Mouse (Mus musculus): ENCODE measurements around the gene Cacnb2. TPM values are rescaled to one million over a fixed set of nuclear protein-coding genes. Genes with fewer than 3 reads are reported as not detected.
A peak's percentile ranks its signal among the peaks of the same experiment; 100 is the strongest.
"Not testable (repeated sequence)": the region's sequence is repeated elsewhere in the genome, so short reads cannot be mapped to it uniquely, and the experiment has no call there.

Gene Cacnb2
- polyA plus RNA-seq, 1 experiment from 2014 or later, result 6.9 TPM

DNA sequence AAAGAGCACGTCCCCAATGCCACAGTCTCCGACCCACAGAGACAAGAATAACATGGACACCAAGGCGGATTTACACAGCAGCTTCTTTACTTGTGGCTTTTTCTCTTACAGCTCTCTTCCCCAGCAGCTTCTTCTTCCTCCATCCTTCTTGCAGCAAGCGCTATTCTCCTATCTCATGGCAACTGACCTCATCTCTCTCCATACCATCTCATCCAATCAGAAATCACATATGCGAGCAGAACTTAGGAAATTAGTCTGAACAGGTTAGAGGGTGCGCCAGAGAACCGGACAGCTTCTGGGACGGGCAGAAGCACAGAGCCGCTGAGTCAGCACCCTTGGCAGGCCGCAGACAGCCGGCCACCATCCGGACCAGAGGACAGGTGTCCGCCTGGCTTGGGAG is 123.7 kb downstream of the Cacnb2 start:
- not testable (repeated sequence) for H3K27me3 ChIP-seq (replicated peaks); ATAC-seq (ENCODE audit: low FRiP score); H3K4me2 ChIP-seq; H3K4me3 ChIP-seq (replicated peaks); H3K9me3 ChIP-seq (replicated peaks); H3K36me3 ChIP-seq; H3K27ac ChIP-seq (replicated peaks); H3K4me1 ChIP-seq; H3K9ac ChIP-seq (replicated peaks)
- WGBS, result 96% methylated on average over 13 of the region's 13 CpGs

DNA sequence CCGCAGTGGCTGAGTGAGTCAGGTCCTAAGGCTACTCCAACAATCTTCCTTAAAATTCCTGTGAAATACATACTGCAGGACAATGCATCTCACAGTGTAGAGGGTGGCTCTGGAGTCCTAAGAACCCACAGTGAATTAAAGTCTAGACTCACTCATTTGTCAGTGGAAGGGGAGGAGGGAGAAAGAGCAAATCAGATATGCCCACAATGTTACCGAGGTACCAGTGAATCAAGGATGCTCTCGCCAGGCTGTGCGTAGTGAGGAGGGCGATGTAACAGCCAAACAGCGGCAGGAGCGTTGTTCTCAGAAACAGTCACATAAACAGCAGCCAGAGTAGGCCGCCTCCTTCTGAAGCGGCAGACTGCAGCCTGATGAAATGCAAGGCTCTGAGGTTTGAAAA is 136.0 kb downstream of the Cacnb2 start:
- Histone ChIP-seq H3K4me1 (peaks cover 16% of the 10 kb centered on the region), H3K27ac (replicated peaks) (peak overlapping the region; percentile 66), H3K27me3 (replicated peaks) (no peaks in the 10 kb centered on the region), H3K36me3 (no peaks in the 10 kb centered on the region), H3K4me3 (replicated peaks) (peak overlapping the region; percentile 25), H3K4me2 (peak overlapping the region; percentile 49), H3K9ac (replicated peaks) (peak overlapping the region; percentile 32; the same call in 1 of the 2 replicates), H3K9me3 (replicated peaks) (no peaks in the 10 kb centered on the region)
- ATAC-seq (ENCODE audit: low FRiP score), result peak; percentile 87
- 29% methylated on average over 9 of the region's 9 CpGs for WGBS

DNA sequence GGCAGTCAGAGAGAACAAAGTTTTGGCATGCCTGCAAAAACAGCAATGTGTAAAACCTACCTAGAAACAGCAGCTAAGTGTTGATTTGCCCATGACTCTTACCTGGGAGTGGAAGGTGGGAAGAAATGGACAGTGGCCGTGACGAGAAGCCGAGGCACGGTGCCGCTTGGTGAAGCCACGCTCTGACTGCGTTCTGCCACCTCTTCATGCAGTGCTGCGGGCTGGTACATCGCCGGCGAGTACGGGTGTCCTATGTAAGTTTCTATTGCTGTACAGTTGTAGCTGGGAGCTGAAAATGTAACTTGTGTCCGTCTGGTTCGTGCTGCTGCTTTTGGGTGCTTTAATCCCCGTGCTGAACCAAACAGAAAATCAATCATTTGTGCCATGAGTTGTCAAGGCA is 136.6 kb downstream of the Cacnb2 start:
- no peaks in the 10 kb centered on the region for H3K9me3 ChIP-seq (replicated peaks)
- WGBS, result 70% methylated on average over 15 of the region's 15 CpGs

DNA sequence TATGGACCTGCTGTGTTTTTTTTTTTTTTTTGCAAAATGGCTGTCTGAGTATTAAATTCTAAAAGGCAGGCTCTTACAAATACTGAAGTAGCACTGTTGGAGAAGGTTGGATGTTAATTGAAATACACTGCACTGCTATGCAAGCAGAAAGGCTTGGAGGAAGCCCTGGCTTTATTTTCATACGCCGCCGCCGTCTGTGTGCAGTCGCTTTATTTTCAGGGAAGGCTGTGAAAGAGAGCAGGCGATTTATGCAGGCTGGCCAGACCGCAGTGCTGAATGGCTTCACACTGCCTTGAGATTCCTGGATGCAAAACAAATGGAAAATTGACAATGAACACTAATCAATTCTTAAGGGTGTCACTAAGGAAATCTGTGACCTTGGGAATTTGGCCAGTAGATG is 137.5 kb downstream of the Cacnb2 start:
- Histone ChIP-seq H3K4me3 (replicated peaks) (peak overlapping the region; percentile 25), H3K9ac (replicated peaks) (peak overlapping the region; percentile 15), H3K4me1 (peaks cover 16% of the 10 kb centered on the region), H3K4me2 (peak overlapping the region; percentile 49), H3K27me3 (replicated peaks) (no peaks in the 10 kb centered on the region), H3K27ac (replicated peaks) (peak overlapping the region; percentile 66), H3K36me3 (no peaks in the 10 kb centered on the region), H3K9me3 (replicated peaks) (no peaks in the 10 kb centered on the region)
- ATAC-seq (ENCODE audit: low FRiP score), result peak; percentile 74
- 8% methylated on average over 7 of the region's 7 CpGs for WGBS

More for the DNA sequence above, 136.6 kb downstream of the Cacnb2 start:
- ATAC-seq (ENCODE audit: low FRiP score), result peak; percentile 64
- peak overlapping the region; percentile 32; the same call in 1 of the 2 replicates for H3K9ac ChIP-seq (replicated peaks)
- H3K4me3 ChIP-seq (replicated peaks), result peak overlapping the region; percentile 25
- peak overlapping the region; percentile 49 for H3K4me2 ChIP-seq
- peaks cover 16% of the 10 kb centered on the region for H3K4me1 ChIP-seq
- no peaks in the 10 kb centered on the region for H3K36me3 ChIP-seq
- H3K27ac ChIP-seq (replicated peaks), result peak overlapping the region; percentile 66
- H3K27me3 ChIP-seq (replicated peaks), result no peaks in the 10 kb centered on the region

DNA sequence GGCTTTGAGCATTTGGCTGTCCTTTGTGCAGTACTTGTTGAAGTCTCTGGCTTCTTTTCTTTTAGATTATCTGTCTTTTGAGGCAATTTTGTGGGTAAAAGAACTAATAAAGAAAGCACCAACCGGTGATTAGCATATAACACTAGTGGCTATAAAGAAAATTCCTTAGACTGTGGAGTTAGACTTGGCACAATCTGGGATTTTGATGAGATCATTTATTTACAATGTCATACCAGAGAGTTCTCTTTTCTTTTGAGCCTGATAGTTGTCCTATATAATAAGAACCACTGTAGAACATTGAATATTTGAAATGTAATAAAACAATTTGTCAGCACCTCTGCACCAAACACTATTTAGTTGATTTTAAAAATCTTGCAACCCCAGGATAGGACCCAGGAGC is 141.9 kb downstream of the Cacnb2 start:
- Histone ChIP-seq H3K36me3 (no peaks in the 10 kb centered on the region), H3K4me1 (peaks cover 1% of the 10 kb centered on the region), H3K9ac (replicated peaks) (no peak overlapping the region), H3K9me3 (replicated peaks) (no peaks in the 10 kb centered on the region), H3K27ac (replicated peaks) (no peak overlapping the region), H3K27me3 (replicated peaks) (no peaks in the 10 kb centered on the region), H3K4me2 (no peak overlapping the region), H3K4me3 (replicated peaks) (no peak overlapping the region)
- 72% methylated on average over 1 of the region's 1 CpGs for WGBS
- no peak for ATAC-seq (ENCODE audit: low FRiP score)

DNA sequence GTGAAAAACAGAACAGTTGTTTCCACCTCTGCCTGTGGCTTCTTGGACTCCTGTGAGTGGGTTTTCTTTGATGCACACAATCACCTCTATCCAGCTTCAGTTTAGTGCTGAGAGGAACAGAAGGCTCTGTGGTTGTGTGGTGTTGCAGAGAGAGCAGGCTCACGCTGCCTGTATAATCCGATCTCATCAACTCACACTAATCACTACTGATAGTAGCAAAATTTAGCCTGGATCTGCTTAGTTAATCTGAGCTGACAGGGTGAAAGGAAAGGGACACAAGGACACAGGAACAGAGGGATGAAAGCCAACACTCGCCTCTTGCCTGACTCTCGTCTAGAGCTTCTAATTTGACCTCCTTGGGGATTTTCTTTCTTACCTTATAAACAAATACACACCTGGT is 160.0 kb downstream of the Cacnb2 start:
- Histone ChIP-seq H3K4me3 (replicated peaks) (no peak overlapping the region), H3K27ac (replicated peaks) (no peak overlapping the region), H3K36me3 (no peaks in the 10 kb centered on the region), H3K27me3 (replicated peaks) (no peaks in the 10 kb centered on the region), H3K4me2 (no peak overlapping the region), H3K9me3 (replicated peaks) (no peaks in the 10 kb centered on the region), H3K9ac (replicated peaks) (no peak overlapping the region), H3K4me1 (no peaks in the 10 kb centered on the region)
- 82% methylated on average over 4 of the region's 4 CpGs for WGBS
- no peak for ATAC-seq (ENCODE audit: low FRiP score)

DNA sequence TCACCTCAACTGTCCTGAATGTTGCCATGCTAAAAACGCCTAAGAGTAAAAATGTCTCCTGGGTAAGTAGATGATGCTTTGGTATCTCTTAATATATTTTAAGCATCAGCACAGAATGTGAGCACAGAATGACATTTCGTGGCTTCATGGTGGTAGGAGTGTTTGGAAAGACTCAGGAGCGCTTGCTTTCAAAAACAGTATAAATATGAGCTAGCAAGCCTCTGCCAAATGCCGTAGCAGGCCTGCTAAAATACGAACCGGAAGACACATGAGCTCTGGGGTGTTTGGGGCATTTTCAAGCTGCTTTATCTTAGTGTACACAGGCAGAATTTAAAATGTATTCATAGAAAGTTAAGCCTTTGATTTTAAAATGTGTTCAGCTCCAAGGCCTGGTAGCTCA is 161.0 kb downstream of the Cacnb2 start:
- no peak for ATAC-seq (ENCODE audit: low FRiP score)
- 86% methylated on average over 6 of the region's 6 CpGs for WGBS
- H3K36me3 ChIP-seq, result no peaks in the 10 kb centered on the region
- no peaks in the 10 kb centered on the region for H3K27me3 ChIP-seq (replicated peaks)
- H3K27ac ChIP-seq (replicated peaks), result no peak overlapping the region
- H3K4me1 ChIP-seq, result no peaks in the 10 kb centered on the region
- H3K9me3 ChIP-seq (replicated peaks), result no peaks in the 10 kb centered on the region
- H3K4me3 ChIP-seq (replicated peaks), result no peak overlapping the region
- no peak overlapping the region for H3K9ac ChIP-seq (replicated peaks)
- no peak overlapping the region for H3K4me2 ChIP-seq

DNA sequence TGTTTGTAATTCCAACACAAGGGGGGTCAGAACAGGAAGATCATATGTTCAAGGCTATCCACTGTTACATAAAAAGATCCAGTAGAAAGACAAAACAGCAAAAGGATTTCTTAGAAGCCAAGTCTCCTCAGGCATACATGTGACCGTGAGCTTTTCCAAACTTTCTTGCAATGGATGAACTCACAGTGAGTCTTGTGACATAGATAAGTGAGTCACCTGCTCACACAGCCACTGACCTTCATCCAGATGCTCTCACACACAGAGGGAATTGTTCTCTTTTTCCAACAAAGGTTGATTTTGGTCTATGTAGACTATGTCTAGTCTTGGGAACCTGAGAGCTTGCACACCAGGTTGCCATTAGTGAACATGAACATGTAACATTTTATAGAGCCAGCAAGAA is 166.6 kb downstream of the Cacnb2 start:
- Histone ChIP-seq H3K27ac (replicated peaks) (no peak overlapping the region), H3K36me3 (no peaks in the 10 kb centered on the region), H3K9ac (replicated peaks) (no peak overlapping the region), H3K4me1 (no peaks in the 10 kb centered on the region), H3K9me3 (replicated peaks) (no peaks in the 10 kb centered on the region), H3K4me2 (no peak overlapping the region), H3K4me3 (replicated peaks) (no peak overlapping the region), H3K27me3 (replicated peaks) (no peaks in the 10 kb centered on the region)
- WGBS, result 92% methylated on average over 1 of the region's 1 CpGs
- no peak for ATAC-seq (ENCODE audit: low FRiP score)

DNA sequence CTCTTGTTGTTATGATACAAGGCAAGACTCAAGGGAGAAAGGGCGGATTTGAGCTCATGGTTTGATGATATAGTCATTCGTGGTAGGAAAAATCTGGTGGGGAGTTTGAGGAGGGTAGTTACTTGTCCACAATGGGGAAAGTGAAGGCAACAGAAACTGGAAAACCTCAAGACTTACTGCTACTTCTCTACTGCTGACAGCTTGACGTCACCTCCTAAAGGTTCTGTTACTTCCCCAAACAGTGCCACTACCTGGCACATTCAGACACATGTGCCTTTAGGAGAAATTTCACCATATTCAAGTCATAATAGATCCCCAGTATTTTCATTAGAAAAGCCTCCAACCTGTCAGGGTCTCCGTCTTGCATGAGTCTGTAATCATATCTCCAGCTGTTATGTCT is 167.7 kb downstream of the Cacnb2 start:
- H3K27ac ChIP-seq (replicated peaks), result no peak overlapping the region
- H3K4me2 ChIP-seq, result no peak overlapping the region
- ATAC-seq (ENCODE audit: low FRiP score), result no peak
- WGBS, result 84% methylated on average over 4 of the region's 4 CpGs
- no peaks in the 10 kb centered on the region for H3K36me3 ChIP-seq
- no peak overlapping the region for H3K9ac ChIP-seq (replicated peaks)
- no peak overlapping the region for H3K4me3 ChIP-seq (replicated peaks)
- H3K9me3 ChIP-seq (replicated peaks), result no peaks in the 10 kb centered on the region
- H3K27me3 ChIP-seq (replicated peaks), result no peaks in the 10 kb centered on the region
- no peaks in the 10 kb centered on the region for H3K4me1 ChIP-seq

DNA sequence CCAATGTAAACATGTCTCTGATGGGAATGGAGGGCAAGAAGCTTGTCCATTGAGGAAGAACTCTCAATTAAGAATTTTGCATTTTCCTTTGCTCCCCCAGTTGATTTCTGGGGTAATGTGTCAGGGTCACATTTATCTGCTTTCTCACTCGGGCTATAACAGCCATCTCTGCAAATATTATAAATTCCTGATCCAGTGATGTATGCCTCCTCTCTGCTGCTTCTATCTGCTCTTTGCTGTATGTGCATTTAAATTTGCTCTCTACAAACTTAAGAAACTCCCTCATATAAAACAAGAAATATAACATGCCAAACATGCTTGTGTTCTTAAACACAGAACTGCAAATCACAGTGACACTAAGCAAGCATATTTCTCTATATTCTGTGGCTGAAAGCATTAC is 171.5 kb downstream of the Cacnb2 start:
- 0 out of 2 replicates have a peak overlapping the region, but pooled peaks have one; percentile 28 for H3K27ac ChIP-seq (replicated peaks)
- WGBS, result 55% methylated on average over 1 of the region's 1 CpGs
- no peak overlapping the region for H3K4me3 ChIP-seq (replicated peaks)
- no peak overlapping the region for H3K4me2 ChIP-seq
- H3K27me3 ChIP-seq (replicated peaks), result no peaks in the 10 kb centered on the region
- H3K9ac ChIP-seq (replicated peaks), result no peak overlapping the region
- H3K9me3 ChIP-seq (replicated peaks), result no peaks in the 10 kb centered on the region
- H3K4me1 ChIP-seq, result no peaks in the 10 kb centered on the region
- ATAC-seq (ENCODE audit: low FRiP score), result 0 out of 2 replicates have a peak, but pooled peaks have one; percentile 20
- H3K36me3 ChIP-seq, result no peaks in the 10 kb centered on the region

DNA sequence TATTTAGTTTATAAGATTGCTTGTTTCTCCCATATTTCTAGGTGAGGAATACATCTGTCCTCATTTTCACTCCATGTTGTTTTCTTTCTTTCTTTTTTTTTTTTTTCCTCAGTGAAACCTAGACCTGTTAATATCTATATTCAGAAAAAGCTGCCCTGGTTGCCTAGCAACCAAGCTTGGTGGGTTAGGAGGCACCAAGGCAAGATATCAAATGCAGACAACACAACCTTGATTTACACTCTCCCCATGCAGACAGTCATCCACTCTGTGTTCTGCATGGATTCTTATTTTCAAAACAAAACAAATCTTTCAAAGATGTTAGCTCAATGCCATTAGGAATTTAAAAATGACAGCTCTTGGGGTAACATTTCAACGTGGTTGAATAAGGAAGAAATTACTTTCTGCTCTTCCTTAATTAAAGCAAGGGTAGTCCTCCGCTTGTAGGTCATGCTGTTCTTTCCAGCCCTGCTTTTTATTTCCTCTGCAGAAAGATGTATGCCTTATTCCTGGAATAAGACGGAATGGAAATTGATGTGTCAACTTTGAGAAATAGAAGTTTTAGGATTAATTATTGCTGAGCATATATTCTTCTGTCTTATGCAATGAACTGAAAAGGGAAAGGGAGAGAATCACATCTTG is 172.1 kb downstream of the Cacnb2 start:
- no peaks in the 10 kb centered on the region for H3K27me3 ChIP-seq (replicated peaks)
- peak overlapping the region; percentile 20; the same call in 1 of the 2 replicates for H3K27ac ChIP-seq (replicated peaks)
- no peaks in the 10 kb centered on the region for H3K36me3 ChIP-seq
- no peak overlapping the region for H3K4me3 ChIP-seq (replicated peaks)
- peak; percentile 87 for ATAC-seq (ENCODE audit: low FRiP score)
- H3K4me1 ChIP-seq, result no peaks in the 10 kb centered on the region
- no peak overlapping the region for H3K4me2 ChIP-seq
- H3K9me3 ChIP-seq (replicated peaks), result no peaks in the 10 kb centered on the region
- 55% methylated on average over 3 of the region's 3 CpGs for WGBS
- H3K9ac ChIP-seq (replicated peaks), result no peak overlapping the region

DNA sequence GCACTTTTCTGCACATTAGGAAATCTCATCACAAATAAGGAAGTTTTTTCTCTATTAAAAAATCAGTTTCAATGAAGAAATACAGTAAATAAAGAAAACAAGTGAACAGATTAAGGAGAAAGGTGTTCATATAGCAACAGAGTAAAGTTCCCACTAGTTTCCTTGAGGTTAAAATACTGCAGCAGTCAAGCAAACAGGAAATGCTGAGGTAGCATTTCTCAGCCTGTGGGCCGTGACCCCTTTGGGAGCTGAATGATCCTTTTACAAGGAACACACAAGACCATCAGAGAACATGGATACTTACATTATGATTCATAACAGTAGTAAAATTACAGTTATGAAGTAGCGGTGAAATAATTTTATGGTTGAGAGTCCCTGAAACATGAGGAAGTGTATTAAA is 185.1 kb downstream of the Cacnb2 start:
- Histone ChIP-seq H3K27ac (replicated peaks) (no peak overlapping the region), H3K4me2 (no peak overlapping the region), H3K27me3 (replicated peaks) (no peaks in the 10 kb centered on the region), H3K36me3 (no peaks in the 10 kb centered on the region), H3K4me3 (replicated peaks) (no peak overlapping the region), H3K9me3 (replicated peaks) (no peaks in the 10 kb centered on the region), H3K4me1 (no peaks in the 10 kb centered on the region), H3K9ac (replicated peaks) (no peak overlapping the region)
- WGBS, result 88% methylated on average over 2 of the region's 2 CpGs
- no peak for ATAC-seq (ENCODE audit: low FRiP score)
